Mouse (Mus musculus) frontal cortex, adult (tissue): ENCODE results near the gene Zfp740.
"Not testable (repeated sequence)": the region's sequence is repeated elsewhere in the genome, so short reads cannot be mapped to it uniquely, and the experiment has no call there.

Experiments used
- ATAC-seq: cut with Nextera tagmentation; 2 replicates; pipeline ENCODE4 v1.9.2; 2017; ENCODE audit warnings: mild to moderate bottlenecking, moderate library complexity, mixed read lengths; ENCODE audit not compliant: low TSS enrichment

Zfp740 gene

DNA sequence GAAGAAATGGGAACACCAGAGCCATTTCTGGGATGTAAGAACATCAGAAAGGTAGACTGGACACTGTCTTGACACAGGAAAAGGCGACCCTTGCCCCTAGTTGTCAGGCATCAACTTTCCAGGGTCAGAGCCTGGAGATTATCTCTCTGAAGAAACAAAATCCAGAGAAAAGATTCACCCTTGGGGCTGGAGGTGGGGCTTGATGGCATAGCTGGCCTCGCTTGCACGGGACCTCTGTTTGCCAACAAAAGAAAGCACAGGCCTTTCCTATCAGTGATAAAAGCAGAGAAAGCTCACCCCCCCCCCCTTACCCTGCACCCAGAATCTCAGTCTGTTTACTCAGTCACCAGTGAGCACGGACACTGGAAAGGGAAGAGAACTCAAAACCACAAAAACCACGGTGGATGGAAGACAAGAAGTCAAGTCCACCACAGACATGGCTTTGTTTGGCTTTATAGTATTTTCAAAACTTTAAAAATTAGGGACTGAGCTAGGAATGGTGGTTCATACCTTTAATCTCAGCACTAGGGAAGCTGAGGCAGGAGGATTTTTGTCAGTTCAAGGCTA is 10.1 kb upstream of the Zfp740 start:
- no peak for ATAC-seq

DNA sequence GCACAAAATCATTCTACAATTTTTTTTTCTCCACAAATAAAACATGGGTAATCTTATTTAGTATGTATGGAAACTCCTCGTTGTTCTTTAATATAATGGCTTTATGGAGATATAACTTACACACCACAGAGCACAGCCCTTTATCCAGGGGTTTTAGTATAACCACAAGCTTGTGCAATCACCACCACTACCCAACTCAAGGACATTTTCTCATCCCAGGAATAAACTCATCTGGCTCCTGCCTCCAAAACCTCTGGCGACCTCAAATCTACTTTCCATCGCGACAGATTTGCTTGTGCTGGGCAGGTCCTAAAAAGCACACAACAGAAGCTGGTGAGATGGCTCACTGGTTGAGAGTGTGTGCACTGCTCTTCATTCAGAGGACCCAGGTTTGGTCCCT is 9.4 kb upstream of the Zfp740 start:
- no peak for ATAC-seq

GRCm38 (mm10) chr15:102194439-102194838 is 8.6 kb upstream of the Zfp740 start:
- no peak for ATAC-seq

GRCm38 (mm10) chr15:102195373-102195772 is 7.7 kb upstream of the Zfp740 start:
- ATAC-seq, result no peak

DNA sequence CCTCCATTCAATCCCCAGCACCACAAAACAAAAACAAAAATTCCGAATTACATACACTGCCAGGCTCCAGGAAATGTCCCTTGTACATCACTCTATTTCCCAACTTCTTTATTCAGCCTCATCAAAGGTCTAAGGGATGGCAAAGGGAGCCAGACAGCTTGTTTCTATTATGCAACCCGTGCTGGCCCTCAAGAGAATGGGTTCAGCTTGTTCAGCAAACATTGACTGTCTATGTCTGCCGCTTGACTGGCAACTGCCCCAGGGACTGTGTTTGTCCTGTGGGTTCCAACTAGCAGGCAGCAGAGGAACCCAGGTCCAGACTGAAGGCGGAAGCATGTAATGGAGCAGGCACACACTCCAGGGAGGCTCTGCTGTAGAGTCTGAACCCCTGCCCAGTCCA is 4.2 kb upstream of the Zfp740 start:
- ATAC-seq, result no peak

GRCm38 (mm10) chr15:102203835-102204381 is 859 bp downstream of the Zfp740 start:
- ATAC-seq, result peak; percentile 55

- ATAC-seq, result no peak
Measured at GRCm38 (mm10) chr15:102204674-102205505, 1.8 kb downstream of the Zfp740 start, which contains the start of gene Csad. Gene Csad (minus strand): TSS chr15:102204724.

GRCm38 (mm10) chr15:102205779-102206178 is 2.7 kb downstream of the Zfp740 start:
- ATAC-seq, result no peak

GRCm38 (mm10) chr15:102207351-102207750 is 4.3 kb downstream of the Zfp740 start:
- no peak for ATAC-seq

DNA sequence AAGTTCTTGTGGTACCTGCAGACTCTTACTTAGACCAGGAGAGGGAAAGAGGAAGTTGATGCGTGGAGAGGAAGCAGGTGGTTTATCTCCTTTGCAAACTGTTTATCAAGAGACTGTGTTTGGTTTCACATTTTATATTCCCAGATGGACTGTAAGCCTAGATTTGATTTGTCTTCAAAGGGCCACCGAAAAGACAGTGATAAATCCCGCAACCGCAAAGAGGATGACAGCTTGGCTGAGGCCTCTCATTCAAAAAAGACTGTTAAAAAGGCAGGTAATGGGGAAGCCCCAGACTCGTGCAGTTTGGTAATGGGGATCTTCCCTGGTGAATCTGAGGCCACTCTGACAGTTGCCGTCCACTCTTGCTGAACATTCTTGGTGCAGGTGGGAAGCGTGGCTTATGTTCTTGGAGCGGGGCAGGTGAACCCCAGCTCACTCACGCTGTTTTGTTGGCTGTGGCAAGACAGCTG is 5.1 kb downstream of the Zfp740 start:
- ATAC-seq, result no peak

DNA sequence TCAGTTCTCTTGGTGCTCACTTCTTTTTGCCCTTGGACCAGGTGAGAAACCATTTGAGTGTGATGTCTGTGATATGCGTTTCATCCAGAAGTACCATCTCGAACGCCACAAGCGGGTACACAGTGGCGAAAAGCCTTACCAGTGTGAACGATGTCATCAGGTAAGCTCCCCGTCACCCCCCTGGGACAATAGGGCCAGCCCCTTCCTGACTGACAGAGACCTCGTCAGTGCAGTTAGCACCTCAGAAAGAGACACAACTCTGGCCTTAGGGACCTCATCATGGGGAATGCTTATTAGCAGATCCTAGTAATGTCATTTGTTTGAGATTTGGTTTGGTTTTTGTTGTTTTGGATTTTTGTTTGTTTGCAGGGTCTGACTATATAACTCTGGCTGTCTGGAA is 6.1 kb downstream of the Zfp740 start:
- no peak for ATAC-seq

DNA sequence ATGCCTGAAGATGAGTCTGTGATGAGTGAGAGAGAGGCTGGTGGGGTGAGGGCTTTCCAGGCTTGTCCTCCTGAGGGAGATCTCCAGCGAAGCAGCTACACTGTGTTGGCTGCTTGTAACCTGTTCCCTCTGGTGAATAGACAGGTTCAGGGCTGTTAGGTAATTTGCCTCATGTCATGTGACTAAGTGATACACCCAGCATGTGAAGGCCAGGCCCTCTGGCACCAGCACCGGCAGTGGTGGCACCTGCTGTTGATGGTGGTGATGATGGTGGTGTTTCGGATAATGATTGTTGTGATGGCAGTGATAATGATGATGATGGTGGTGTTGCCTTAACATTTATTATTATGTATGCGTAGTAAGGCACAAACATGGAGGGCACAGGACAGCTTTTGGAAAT is 7.8 kb downstream of the Zfp740 start:
- ATAC-seq, result no peak

- no peak for ATAC-seq
Measured at GRCm38 (mm10) chr15:102211895-102212294, 8.8 kb downstream of the Zfp740 start.

DNA sequence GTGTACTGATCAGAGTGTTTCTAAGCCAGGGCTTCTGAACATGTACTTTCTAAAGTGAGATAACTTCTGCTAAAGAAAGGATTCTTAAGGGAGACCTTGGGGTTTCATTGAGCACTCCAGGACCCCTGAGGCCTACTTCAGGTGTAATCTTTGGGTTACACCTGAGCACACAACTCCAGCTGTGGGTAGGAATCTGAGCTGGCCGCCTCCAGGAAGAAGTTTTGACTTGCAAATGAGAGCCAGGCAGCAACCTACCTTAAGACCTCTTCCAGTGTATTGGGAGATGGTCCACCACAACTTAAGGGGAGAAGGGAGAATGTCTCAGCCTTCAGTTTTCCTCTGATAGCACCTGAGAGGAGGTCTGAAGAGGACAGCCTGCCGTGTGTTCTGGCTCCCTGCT is 11.1 kb downstream of the Zfp740 start:
- ATAC-seq, result no peak

GRCm38 (mm10) chr15:102215624-102216023 is 12.6 kb downstream of the Zfp740 start:
- ATAC-seq, result no peak

GRCm38 (mm10) chr15:102216459-102217228 is 13.6 kb downstream of the Zfp740 start:
- no peak for ATAC-seq

DNA sequence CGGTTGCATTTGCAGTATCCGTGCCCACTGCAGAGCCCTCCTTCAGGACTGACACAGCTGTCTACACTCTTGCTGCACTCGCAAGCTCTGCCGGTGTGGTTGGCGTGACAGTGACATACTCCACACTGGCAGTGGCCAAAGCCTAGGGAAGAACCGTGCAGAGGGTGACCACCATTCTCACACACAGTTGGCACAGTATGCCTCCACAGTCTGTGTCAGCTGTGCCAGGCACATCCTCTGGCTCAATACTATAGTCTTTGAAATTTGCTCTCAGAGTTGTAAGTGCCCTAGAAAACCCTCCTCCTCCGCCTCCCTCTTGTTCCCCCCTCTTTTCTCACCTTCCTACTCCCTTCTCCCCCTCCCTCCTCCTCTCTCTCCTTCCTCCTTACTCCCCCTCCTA is 14.3 kb downstream of the Zfp740 start:
- ATAC-seq, result peak; percentile 51; the same call in 1 of the 2 replicates

DNA sequence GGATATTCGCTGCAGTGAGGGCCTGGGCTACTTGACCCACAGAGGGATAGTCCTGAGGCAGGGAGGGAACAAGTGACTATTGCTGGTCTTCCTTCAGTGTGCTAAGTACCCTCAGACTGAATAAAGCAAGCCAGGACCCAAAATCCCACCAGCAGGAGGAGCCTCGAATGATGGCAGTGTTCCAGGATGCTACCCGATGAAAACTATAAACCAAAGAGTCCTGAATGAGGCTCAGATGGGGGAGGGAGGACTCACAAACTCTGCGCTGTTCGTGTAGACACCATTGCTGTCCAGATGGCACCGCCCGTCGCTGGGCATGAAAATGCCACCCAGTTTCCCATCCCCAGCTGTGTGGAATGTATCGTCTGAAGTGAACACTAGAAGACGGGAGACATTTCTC is 19.3 kb downstream of the Zfp740 start:
- no peak for ATAC-seq

DNA sequence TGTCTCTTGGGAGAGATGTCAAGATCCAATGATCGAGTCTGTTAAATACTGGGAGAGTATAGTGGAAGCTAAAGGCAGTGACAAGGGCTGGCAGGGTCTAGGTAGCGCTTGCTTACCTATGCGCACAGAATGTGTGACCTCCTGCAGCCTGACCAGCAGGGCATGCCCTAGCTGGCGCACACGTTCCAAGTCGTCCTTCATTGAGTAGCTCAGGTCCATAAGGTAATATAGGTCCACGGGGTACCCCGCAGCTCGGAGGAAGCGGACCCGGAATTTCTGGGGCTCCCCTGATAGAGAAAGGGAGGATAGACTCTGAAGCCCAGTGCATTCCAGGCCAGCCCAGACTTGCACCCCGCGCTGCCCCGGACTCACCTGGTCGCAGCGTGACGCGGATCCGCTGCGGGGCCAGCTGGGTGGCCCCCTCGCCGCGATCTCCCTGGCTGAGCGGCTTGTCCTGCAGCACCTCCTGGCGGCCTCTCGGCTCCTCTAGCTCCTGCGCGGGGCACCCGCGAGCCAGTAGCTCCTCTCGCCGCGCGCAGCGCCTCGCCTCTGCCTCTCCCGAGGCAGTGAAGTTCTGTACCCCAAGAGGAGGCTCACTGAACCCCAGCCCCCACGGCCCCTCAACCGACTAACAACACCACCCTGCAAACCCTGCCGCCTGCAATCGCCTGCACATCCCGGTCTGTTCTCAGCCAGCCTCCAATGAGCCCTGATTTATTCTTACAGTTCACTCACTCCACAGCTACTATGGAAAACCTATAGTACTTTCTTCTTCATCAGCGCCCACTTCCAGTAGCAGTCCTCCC is 21.3 kb downstream of the Zfp740 start:
- ATAC-seq, result peak; percentile 98

GRCm38 (mm10) chr15:102224992-102225617 is 22.1 kb downstream of the Zfp740 start:
- no peak for ATAC-seq

- ATAC-seq, result not testable (repeated sequence)
Measured at GRCm38 (mm10) chr15:102225619-102226018, 22.6 kb downstream of the Zfp740 start.
